Mouse (Mus musculus) forebrain, embryonic 13.5 days (tissue): ENCODE results near the gene Opalin. TPM values are rescaled to one million over a fixed set of nuclear protein-coding genes. Genes with fewer than 3 reads are reported as not detected.

ENCODE experiments used
- ATAC-seq: fragments of 200-750 bp; cut with Nextera tagmentation; 2 replicates; pipeline ENCODE4 v1.8.0; 2017
- H3K27ac ChIP-seq: fragments of 300-500 bp; sonication (generic); 2 replicates; pipeline ENCODE4 v1.5.1; 2015; ENCODE audit warnings: inconsistent platforms, mild to moderate bottlenecking, moderate library complexity
- H3K27me3 ChIP-seq: fragments of 300-500 bp; sonication (generic); 2 replicates; pipeline ENCODE4 v1.6.1; 2015; ENCODE audit warnings: mild to moderate bottlenecking, inconsistent platforms
- H3K36me3 ChIP-seq: fragments of 300-500 bp; sonication (generic); 2 replicates; pipeline ENCODE4 v1.6.1; 2015; ENCODE audit warnings: mild to moderate bottlenecking, inconsistent platforms; ENCODE audit not compliant: poor library complexity, severe bottlenecking
- H3K4me1 ChIP-seq: fragments of 300-500 bp; sonication (generic); 2 replicates; pipeline ENCODE4 v1.6.1; 2015; ENCODE audit warnings: inconsistent platforms
- H3K4me2 ChIP-seq: fragments of 300-500 bp; sonication (generic); 2 replicates; pipeline ENCODE4 v1.6.1; 2015; ENCODE audit warnings: inconsistent platforms, mild to moderate bottlenecking, moderate library complexity
- H3K4me3 ChIP-seq: fragments of 300-500 bp; sonication (generic); 2 replicates; pipeline ENCODE4 v1.5.1; 2015; ENCODE audit warnings: mild to moderate bottlenecking, inconsistent platforms
- H3K9ac ChIP-seq: fragments of 300-500 bp; sonication (generic); 2 replicates; pipeline ENCODE4 v1.6.1; 2015; ENCODE audit warnings: mild to moderate bottlenecking, inconsistent platforms
- H3K9me3 ChIP-seq: fragments of 300-500 bp; sonication (generic); replicated peaks from 2 replicates; pipeline ENCODE4 v1.6.1; 2016; ENCODE audit warnings: inconsistent platforms
- WGBS: fragments of 180-500 bp; shearing (Covaris S2); methylation state at CpG from one replicate; pipeline ENCODE4 v1.1.7; 2015; 5-methylcytosine and 5-hydroxymethylcytosine counted together
- polyA plus RNA-seq: library from polyadenylated mRNA; unstranded; fragments of >200 nt; fragmentation: Nextera tagmentation; extraction: Ambion mirVana; gene quantifications from 2 replicates; pipeline ENCODE4 v1.2.1, GENCODE M21; 2015

Opalin gene
- polyA plus RNA-seq, 1 experiment from 2014 or later = not detected

- Histone ChIP-seq H3K9ac (no peak overlapping the region), H3K27ac (no peak overlapping the region), H3K4me2 (no peak overlapping the region), H3K4me3 (no peak overlapping the region), H3K27me3 (no peaks in the 10 kb centered on the region), H3K36me3 (no peaks in the 10 kb centered on the region), H3K9me3 (no peaks in the 10 kb centered on the region), H3K4me1 (peaks cover 5% of the 10 kb centered on the region; the same call in 1 of the 2 replicates)
- ATAC-seq = no peak
- WGBS = 30% methylated on average over 6 of the region's 6 CpGs
These were observed 46.8 kb downstream of the Opalin start for GRCm38 (mm10) chr19:41030161-41030560.

GRCm38 (mm10) chr19:41029219-41029618, 47.7 kb downstream of the Opalin start, which contains the start of gene Dntt:
Gene Dntt, plus strand, starts transcription at chr19:41029275.
- Histone ChIP-seq H3K27ac (no peak within 1 kb of the TSS), H3K9ac (no peak within 1 kb of the TSS), H3K4me1 (peaks cover 5% of the 10 kb centered on the region; the same call in 1 of the 2 replicates), H3K36me3 (no peaks in the 10 kb centered on the region), H3K4me3 (no peak within 1 kb of the TSS), H3K9me3 (no peaks in the 10 kb centered on the region), H3K4me2 (no peak within 1 kb of the TSS), H3K27me3 (no peaks in the 10 kb centered on the region)
- WGBS = 89% methylated on average over 6 of the region's 6 CpGs
- ATAC-seq = no peak

GRCm38 (mm10) chr19:41027601-41028000, 49.3 kb downstream of the Opalin start:
- no peaks in the 10 kb centered on the region for H3K36me3 ChIP-seq
- WGBS = 90% methylated on average over 9 of the region's 9 CpGs

GRCm38 (mm10) chr19:41027024-41027423, 49.9 kb downstream of the Opalin start:
- H3K27ac ChIP-seq = no peak overlapping the region
- no peaks in the 10 kb centered on the region for H3K27me3 ChIP-seq
- no peak for ATAC-seq
- no peaks in the 10 kb centered on the region for H3K36me3 ChIP-seq
- 89% methylated on average over 5 of the region's 5 CpGs for WGBS
- H3K9ac ChIP-seq = no peak overlapping the region
- H3K9me3 ChIP-seq = no peaks in the 10 kb centered on the region
- no peak overlapping the region for H3K4me2 ChIP-seq
- H3K4me1 ChIP-seq = peaks cover 5% of the 10 kb centered on the region; the same call in 1 of the 2 replicates
- no peak overlapping the region for H3K4me3 ChIP-seq

More at GRCm38 (mm10) chr19:41027601-41028000, 49.3 kb downstream of the Opalin start:
- Histone ChIP-seq H3K4me1 (peaks cover 5% of the 10 kb centered on the region; the same call in 1 of the 2 replicates), H3K9me3 (no peaks in the 10 kb centered on the region), H3K27me3 (no peaks in the 10 kb centered on the region), H3K4me2 (no peak overlapping the region), H3K27ac (no peak overlapping the region), H3K4me3 (no peak overlapping the region), H3K9ac (no peak overlapping the region)
- no peak for ATAC-seq

GRCm38 (mm10) chr19:41026551-41026950, 50.4 kb downstream of the Opalin start:
- Histone ChIP-seq H3K4me2 (no peak overlapping the region), H3K9ac (no peak overlapping the region), H3K4me3 (no peak overlapping the region), H3K9me3 (no peaks in the 10 kb centered on the region), H3K4me1 (peaks cover 5% of the 10 kb centered on the region; the same call in 1 of the 2 replicates), H3K36me3 (no peaks in the 10 kb centered on the region), H3K27me3 (no peaks in the 10 kb centered on the region), H3K27ac (no peak overlapping the region)
- ATAC-seq = no peak
- WGBS = 86% methylated on average over 8 of the region's 8 CpGs

GRCm38 (mm10) chr19:41022244-41022643, 54.7 kb downstream of the Opalin start:
- Histone ChIP-seq H3K36me3 (no peaks in the 10 kb centered on the region), H3K4me2 (no peak overlapping the region), H3K9ac (no peak overlapping the region), H3K4me3 (no peak overlapping the region), H3K27ac (no peak overlapping the region), H3K9me3 (no peaks in the 10 kb centered on the region), H3K27me3 (no peaks in the 10 kb centered on the region), H3K4me1 (no peaks in the 10 kb centered on the region)
- no peak for ATAC-seq
- WGBS = 66% methylated on average over 4 of the region's 4 CpGs

GRCm38 (mm10) chr19:41020537-41020936, 56.4 kb downstream of the Opalin start:
- WGBS = 79% methylated on average over 3 of the region's 3 CpGs

GRCm38 (mm10) chr19:41019164-41019675, 57.7 kb downstream of the Opalin start:
- ATAC-seq = no peak
- Histone ChIP-seq H3K9ac (no peak overlapping the region), H3K4me3 (no peak overlapping the region), H3K4me2 (no peak overlapping the region), H3K4me1 (0 out of 2 replicates have a peak, but pooled peaks cover 3% of the 10 kb centered on the region), H3K9me3 (no peaks in the 10 kb centered on the region), H3K27ac (no peak overlapping the region), H3K36me3 (no peaks in the 10 kb centered on the region), H3K27me3 (0 out of 2 replicates have a peak, but pooled peaks cover 3% of the 10 kb centered on the region)
- WGBS = 83% methylated on average over 5 of the region's 5 CpGs

More at GRCm38 (mm10) chr19:41020537-41020936, 56.4 kb downstream of the Opalin start:
- Histone ChIP-seq H3K4me3 (no peak overlapping the region), H3K27ac (no peak overlapping the region), H3K27me3 (no peaks in the 10 kb centered on the region), H3K36me3 (no peaks in the 10 kb centered on the region), H3K9me3 (no peaks in the 10 kb centered on the region), H3K9ac (no peak overlapping the region), H3K4me1 (0 out of 2 replicates have a peak, but pooled peaks cover 3% of the 10 kb centered on the region), H3K4me2 (no peak overlapping the region)
- ATAC-seq = no peak

GRCm38 (mm10) chr19:41015951-41016716, 60.8 kb downstream of the Opalin start:
- H3K27me3 ChIP-seq = peaks cover 14% of the 10 kb centered on the region
- 0 out of 2 replicates have a peak, but pooled peaks cover 6% of the 10 kb centered on the region for H3K4me1 ChIP-seq
- no peaks in the 10 kb centered on the region for H3K9me3 ChIP-seq
- 0 out of 2 replicates have a peak overlapping the region, but pooled peaks have one; percentile 6 for H3K4me3 ChIP-seq
- peak overlapping the region; percentile 53 for H3K4me2 ChIP-seq
- WGBS = 16% methylated on average over 14 of the region's 14 CpGs
- no peaks in the 10 kb centered on the region for H3K36me3 ChIP-seq
- ATAC-seq = peak; percentile 77
- peak overlapping the region; percentile 21; the same call in 1 of the 2 replicates for H3K9ac ChIP-seq
- H3K27ac ChIP-seq = no peak overlapping the region

GRCm38 (mm10) chr19:41014003-41014402, 62.9 kb downstream of the Opalin start:
- no peak overlapping the region for H3K27ac ChIP-seq
- ATAC-seq = no peak
- no peak overlapping the region for H3K9ac ChIP-seq
- WGBS = 34% methylated on average over 9 of the region's 9 CpGs
- H3K4me3 ChIP-seq = no peak overlapping the region
- no peak overlapping the region for H3K4me2 ChIP-seq
- H3K36me3 ChIP-seq = no peaks in the 10 kb centered on the region
- no peaks in the 10 kb centered on the region for H3K9me3 ChIP-seq
- H3K4me1 ChIP-seq = 0 out of 2 replicates have a peak, but pooled peaks cover 6% of the 10 kb centered on the region
- H3K27me3 ChIP-seq = peaks cover 14% of the 10 kb centered on the region

- 7% methylated on average over 5 of the region's 5 CpGs for WGBS
- H3K4me1 ChIP-seq = 0 out of 2 replicates have a peak, but pooled peaks cover 6% of the 10 kb centered on the region
- no peak overlapping the region for H3K4me2 ChIP-seq
- H3K27me3 ChIP-seq = peaks cover 14% of the 10 kb centered on the region
- no peaks in the 10 kb centered on the region for H3K36me3 ChIP-seq
- H3K9ac ChIP-seq = no peak overlapping the region
- no peak for ATAC-seq
- no peak overlapping the region for H3K27ac ChIP-seq
- no peak overlapping the region for H3K4me3 ChIP-seq
- H3K9me3 ChIP-seq = no peaks in the 10 kb centered on the region
These were observed 63.3 kb downstream of the Opalin start for GRCm38 (mm10) chr19:41013591-41013990.
